Mouse (Mus musculus): ENCODE measurements at regions not wholly inside any gene's neighbourhood (a gene's known extent, or its start where the extent isn't known, plus 50 kb on each side); places are given as distances from the start of the nearest gene placed in this dataset.

DNA sequence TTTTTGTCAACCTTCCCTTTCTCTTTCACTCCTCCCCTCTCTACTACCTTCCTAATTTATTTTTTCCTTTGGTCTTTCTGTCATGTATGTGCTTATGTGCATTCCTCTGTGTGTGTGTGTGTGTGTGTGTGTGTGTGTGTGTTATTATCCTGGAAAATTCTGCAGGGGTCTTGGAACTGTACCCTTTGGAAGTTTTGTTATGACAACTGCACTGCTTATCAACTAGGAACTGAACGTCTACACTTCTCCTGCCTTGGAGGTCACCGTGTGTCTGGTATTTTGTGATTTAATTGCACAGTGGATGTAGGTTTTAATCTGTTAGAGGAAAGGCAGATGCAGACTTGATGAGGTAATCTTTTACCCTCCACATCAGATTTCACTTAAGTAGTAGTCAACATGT, 836.8 kb upstream of the Adgrl2 start:
- H3K27me3 ChIP-seq (ENCODE audit: control insufficient read depth, insufficient read depth, low read length) = no peaks in the 10 kb centered on the region
- 55% methylated on average over 2 of the region's 2 CpGs for WGBS
- no peak for DNase-seq (ENCODE audit: low spot score)
- H3K9ac ChIP-seq (ENCODE audit: low read length) = no peak overlapping the region
- ATAC-seq (ENCODE audit: low FRiP score, low TSS enrichment) = no peak
- H3K4me1 ChIP-seq (replicated peaks; ENCODE audit: control insufficient read depth, insufficient read depth) = no peaks in the 10 kb centered on the region
- no peaks in the 10 kb centered on the region for H3K9me3 ChIP-seq (ENCODE audit: control insufficient read depth, low read length)
- H3K27ac ChIP-seq (replicated peaks) = no peak overlapping the region
- H3K4me3 ChIP-seq (ENCODE audit: low read depth, low read length) = no peak overlapping the region
- H3K36me3 ChIP-seq (ENCODE audit: control insufficient read depth, insufficient read depth, low read length) = no peaks in the 10 kb centered on the region
- TF ChIP-seq CTCF (IDR thresholded peaks at IDR 0.05; ENCODE audit: low read depth) (no peak), EP300 (optimal IDR thresholded peaks at IDR 0.05) (no peak)
- no peak overlapping the region for H3K4me2 ChIP-seq (replicated peaks; ENCODE audit: low read depth)

DNA sequence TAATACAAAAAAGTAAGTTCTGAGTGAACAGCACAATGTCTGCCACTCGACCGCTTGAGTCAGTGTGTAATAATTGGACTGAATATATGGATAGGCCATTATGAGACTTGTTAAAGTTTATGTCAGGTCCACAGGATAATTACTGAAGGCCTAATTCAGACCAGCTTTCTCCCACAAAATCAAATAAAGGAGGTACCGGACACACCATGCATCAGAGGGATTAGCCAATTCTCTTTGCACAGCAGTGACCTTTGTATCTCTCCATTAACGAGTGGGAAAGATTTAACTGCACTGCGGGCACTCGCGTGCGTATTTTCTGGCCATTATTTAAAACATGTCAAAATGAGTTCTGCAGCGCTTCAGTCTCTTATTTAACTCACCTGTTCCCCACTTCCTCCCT, 836.4 kb upstream of the Adgrl2 start:
- no peak for DNase-seq (ENCODE audit: low spot score)
- Histone ChIP-seq H3K4me3 (ENCODE audit: low read depth, low read length) (no peak overlapping the region), H3K9ac (ENCODE audit: low read length) (no peak overlapping the region), H3K4me2 (replicated peaks; ENCODE audit: low read depth) (no peak overlapping the region), H3K9me3 (ENCODE audit: control insufficient read depth, low read length) (no peaks in the 10 kb centered on the region), H3K27ac (replicated peaks) (no peak overlapping the region), H3K4me1 (replicated peaks; ENCODE audit: control insufficient read depth, insufficient read depth) (no peaks in the 10 kb centered on the region), H3K36me3 (ENCODE audit: control insufficient read depth, insufficient read depth, low read length) (no peaks in the 10 kb centered on the region), H3K27me3 (ENCODE audit: control insufficient read depth, insufficient read depth, low read length) (no peaks in the 10 kb centered on the region)
- no peak for ATAC-seq (ENCODE audit: low FRiP score, low TSS enrichment)
- TF ChIP-seq EP300 (optimal IDR thresholded peaks at IDR 0.05) (no peak), CTCF (IDR thresholded peaks at IDR 0.05; ENCODE audit: low read depth) (no peak)
- 49% methylated on average over 9 of the region's 9 CpGs for WGBS

DNA sequence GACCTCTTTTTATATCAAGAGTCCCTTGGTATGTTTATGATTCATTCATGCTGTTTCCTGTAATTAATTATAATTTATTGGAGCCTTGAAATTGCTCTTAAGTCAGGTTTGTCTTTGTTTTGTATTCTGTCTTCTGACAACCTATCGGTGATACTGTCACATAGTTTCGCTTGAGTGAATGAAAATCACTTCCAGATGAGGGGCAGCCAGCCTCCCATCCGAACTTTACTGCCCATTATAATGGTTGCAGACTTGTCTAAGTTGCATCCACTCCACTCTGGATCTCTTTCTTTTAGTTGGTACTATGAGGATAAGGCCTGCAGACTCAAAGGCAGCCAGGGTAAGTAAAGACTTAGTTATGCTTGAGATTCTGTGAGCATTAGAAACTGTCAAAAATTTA, 830.3 kb upstream of the Adgrl2 start:
- TF ChIP-seq CTCF (IDR thresholded peaks at IDR 0.05; ENCODE audit: low read depth) (no peak), EP300 (optimal IDR thresholded peaks at IDR 0.05) (no peak)
- H3K36me3 ChIP-seq (ENCODE audit: control insufficient read depth, insufficient read depth, low read length) = no peaks in the 10 kb centered on the region
- WGBS = 79% methylated on average over 3 of the region's 3 CpGs
- no peaks in the 10 kb centered on the region for H3K9me3 ChIP-seq (ENCODE audit: control insufficient read depth, low read length)
- H3K4me3 ChIP-seq (ENCODE audit: low read depth, low read length) = no peak overlapping the region
- no peak overlapping the region for H3K9ac ChIP-seq (ENCODE audit: low read length)
- H3K4me2 ChIP-seq (replicated peaks; ENCODE audit: low read depth) = no peak overlapping the region
- no peak for ATAC-seq (ENCODE audit: low FRiP score, low TSS enrichment)
- no peaks in the 10 kb centered on the region for H3K27me3 ChIP-seq (ENCODE audit: control insufficient read depth, insufficient read depth, low read length)
- H3K27ac ChIP-seq (replicated peaks) = no peak overlapping the region
- no peaks in the 10 kb centered on the region for H3K4me1 ChIP-seq (replicated peaks; ENCODE audit: control insufficient read depth, insufficient read depth)
- DNase-seq (ENCODE audit: low spot score) = no peak

DNA sequence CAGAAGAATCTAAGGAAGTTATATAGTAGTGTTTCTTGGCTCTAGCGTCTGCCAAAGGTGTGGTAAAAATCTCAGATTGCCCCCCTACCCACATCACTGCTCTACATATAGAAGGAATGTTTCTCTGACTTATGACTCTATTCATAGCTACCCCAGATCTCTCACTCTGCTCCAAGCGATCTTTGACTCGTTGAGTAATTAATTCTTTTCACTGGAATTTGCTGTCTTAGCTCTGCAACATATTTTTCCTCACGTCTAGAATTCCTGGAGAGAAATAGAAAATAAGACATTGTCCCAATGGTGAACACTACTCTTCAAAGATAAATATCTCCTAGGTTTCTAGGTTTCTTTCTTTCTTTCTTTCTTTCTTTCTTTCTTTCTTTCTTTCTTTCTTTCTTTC, 829.5 kb upstream of the Adgrl2 start:
- Histone ChIP-seq H3K4me3 (ENCODE audit: low read depth, low read length) (no peak overlapping the region), H3K4me2 (replicated peaks; ENCODE audit: low read depth) (no peak overlapping the region), H3K4me1 (replicated peaks; ENCODE audit: control insufficient read depth, insufficient read depth) (no peaks in the 10 kb centered on the region), H3K27ac (replicated peaks) (no peak overlapping the region), H3K9me3 (ENCODE audit: control insufficient read depth, low read length) (no peaks in the 10 kb centered on the region), H3K9ac (ENCODE audit: low read length) (no peak overlapping the region), H3K36me3 (ENCODE audit: control insufficient read depth, insufficient read depth, low read length) (no peaks in the 10 kb centered on the region), H3K27me3 (ENCODE audit: control insufficient read depth, insufficient read depth, low read length) (no peaks in the 10 kb centered on the region)
- ATAC-seq (ENCODE audit: low FRiP score, low TSS enrichment) = no peak
- TF ChIP-seq CTCF (IDR thresholded peaks at IDR 0.05; ENCODE audit: low read depth) = no peak
- no peak for TF ChIP-seq EP300 (optimal IDR thresholded peaks at IDR 0.05)
- WGBS = 57% methylated on average over 4 of the region's 4 CpGs
- DNase-seq (ENCODE audit: low spot score) = no peak

DNA sequence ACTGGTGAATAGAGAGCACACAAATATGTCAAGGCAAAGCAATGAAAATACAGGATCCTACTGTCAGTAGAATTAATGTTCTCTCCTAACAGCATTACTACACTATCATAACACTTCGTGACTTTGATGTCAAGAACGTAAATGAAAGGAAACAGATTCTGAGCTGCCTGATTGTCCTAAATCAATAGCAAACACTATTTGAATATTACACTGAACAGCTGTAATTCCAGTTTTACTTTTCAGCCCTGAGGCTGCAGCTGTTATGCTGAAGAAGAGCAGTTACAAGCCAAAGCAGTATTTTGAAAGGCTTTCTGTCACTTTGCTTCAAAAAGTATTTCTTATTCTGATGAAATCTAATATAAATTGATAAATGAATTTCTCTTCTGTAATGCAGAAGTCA, 828.7 kb upstream of the Adgrl2 start:
- H3K9me3 ChIP-seq (ENCODE audit: control insufficient read depth, low read length) = no peaks in the 10 kb centered on the region
- TF ChIP-seq CTCF (IDR thresholded peaks at IDR 0.05; ENCODE audit: low read depth) = no peak
- TF ChIP-seq EP300 (optimal IDR thresholded peaks at IDR 0.05) = no peak
- DNase-seq (ENCODE audit: low spot score) = no peak
- no peak overlapping the region for H3K9ac ChIP-seq (ENCODE audit: low read length)
- H3K4me1 ChIP-seq (replicated peaks; ENCODE audit: control insufficient read depth, insufficient read depth) = no peaks in the 10 kb centered on the region
- H3K27ac ChIP-seq (replicated peaks) = no peak overlapping the region
- H3K4me3 ChIP-seq (ENCODE audit: low read depth, low read length) = no peak overlapping the region
- no peaks in the 10 kb centered on the region for H3K27me3 ChIP-seq (ENCODE audit: control insufficient read depth, insufficient read depth, low read length)
- no peak for ATAC-seq (ENCODE audit: low FRiP score, low TSS enrichment)
- H3K4me2 ChIP-seq (replicated peaks; ENCODE audit: low read depth) = no peak overlapping the region
- WGBS = 42% methylated on average over 2 of the region's 2 CpGs
- no peaks in the 10 kb centered on the region for H3K36me3 ChIP-seq (ENCODE audit: control insufficient read depth, insufficient read depth, low read length)

DNA sequence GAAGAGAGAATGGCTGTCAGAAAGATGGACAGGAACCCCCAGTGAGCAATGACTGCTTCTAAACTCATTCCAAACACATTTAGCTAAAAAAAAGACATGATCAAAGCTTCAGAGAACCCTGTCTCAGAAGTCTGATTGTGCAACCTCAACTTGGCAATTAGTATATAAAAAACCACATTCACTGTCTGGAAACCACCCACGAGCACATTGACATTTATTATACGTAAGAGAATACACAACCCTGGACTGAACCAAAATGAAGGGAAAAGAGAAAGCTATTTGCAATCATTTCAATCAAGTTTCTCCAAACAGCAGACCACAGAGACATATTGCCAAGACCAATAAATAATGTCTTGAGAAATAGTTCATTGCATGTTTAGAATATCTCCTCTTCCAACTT, 820.7 kb upstream of the Adgrl2 start:
- Histone ChIP-seq H3K27ac (replicated peaks) (no peak overlapping the region), H3K27me3 (ENCODE audit: control insufficient read depth, insufficient read depth, low read length) (no peaks in the 10 kb centered on the region), H3K9me3 (ENCODE audit: control insufficient read depth, low read length) (no peaks in the 10 kb centered on the region), H3K4me1 (replicated peaks; ENCODE audit: control insufficient read depth, insufficient read depth) (no peaks in the 10 kb centered on the region), H3K36me3 (ENCODE audit: control insufficient read depth, insufficient read depth, low read length) (no peaks in the 10 kb centered on the region), H3K9ac (ENCODE audit: low read length) (no peak overlapping the region), H3K4me2 (replicated peaks; ENCODE audit: low read depth) (no peak overlapping the region), H3K4me3 (ENCODE audit: low read depth, low read length) (no peak overlapping the region)
- ATAC-seq (ENCODE audit: low FRiP score, low TSS enrichment) = no peak
- 20% methylated on average over 2 of the region's 2 CpGs for WGBS
- no peak for TF ChIP-seq CTCF (IDR thresholded peaks at IDR 0.05; ENCODE audit: low read depth)
- no peak for TF ChIP-seq EP300 (optimal IDR thresholded peaks at IDR 0.05)
- DNase-seq (ENCODE audit: low spot score) = no peak
